Mouse (Mus musculus): ENCODE results near the gene Arvcf.

DNA sequence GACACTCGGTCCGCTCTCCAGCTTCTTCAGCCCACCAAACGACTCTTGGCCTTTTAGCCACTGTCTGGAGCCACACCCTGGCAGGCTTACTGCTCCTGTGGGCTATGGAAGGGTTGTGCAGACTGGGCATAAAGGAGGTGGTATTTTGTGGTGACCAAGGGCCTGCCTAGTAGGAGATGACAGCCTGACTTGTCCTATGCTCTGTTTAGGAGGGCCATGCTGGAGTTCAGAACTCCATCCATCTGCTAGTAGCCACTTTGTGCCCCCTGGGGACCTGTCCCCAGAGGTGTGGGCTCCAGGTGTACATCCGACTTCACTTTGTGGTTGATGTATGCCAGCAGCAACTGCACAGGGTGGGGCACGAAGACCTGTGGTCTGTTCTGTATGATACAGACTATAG is 45.6 kb downstream of the Arvcf start:
- TF ChIP-seq GATA1 (IDR thresholded peaks at IDR 0.05; ENCODE audit: borderline replicate concordance, low read length) (no peak), FLI1 (IDR thresholded peaks at IDR 0.05; ENCODE audit: low read length) (no peak)
